Mouse (Mus musculus): ENCODE measurements around the gene Inpp5d.

Inpp5d gene

GRCm38 (mm10) chr1:87699890-87700448 is 79.9 kb downstream of the Inpp5d start:
- no peak for DNase-seq (ENCODE audit: low read depth, low spot score)

DNA sequence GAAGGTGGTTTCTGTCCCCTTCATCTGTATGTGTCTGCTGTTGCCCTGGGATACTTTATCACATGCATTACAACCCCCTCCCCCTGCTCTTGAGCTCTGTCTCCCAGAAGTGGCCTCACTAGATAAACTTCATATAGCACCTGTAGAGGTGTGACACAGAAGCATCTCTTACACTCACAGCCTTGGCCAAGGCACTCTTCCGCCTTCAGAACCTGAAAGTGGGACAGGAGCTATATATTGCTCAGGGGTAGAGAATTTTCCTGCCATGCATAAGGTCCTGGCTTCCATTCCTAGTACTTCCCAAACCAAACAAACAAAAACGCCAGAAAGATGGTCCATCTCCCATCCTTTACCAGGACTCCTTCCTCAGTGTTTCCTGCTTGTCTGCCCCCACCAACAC is 84.1 kb downstream of the Inpp5d start:
- no peak for DNase-seq (ENCODE audit: low read depth, low spot score)

DNA sequence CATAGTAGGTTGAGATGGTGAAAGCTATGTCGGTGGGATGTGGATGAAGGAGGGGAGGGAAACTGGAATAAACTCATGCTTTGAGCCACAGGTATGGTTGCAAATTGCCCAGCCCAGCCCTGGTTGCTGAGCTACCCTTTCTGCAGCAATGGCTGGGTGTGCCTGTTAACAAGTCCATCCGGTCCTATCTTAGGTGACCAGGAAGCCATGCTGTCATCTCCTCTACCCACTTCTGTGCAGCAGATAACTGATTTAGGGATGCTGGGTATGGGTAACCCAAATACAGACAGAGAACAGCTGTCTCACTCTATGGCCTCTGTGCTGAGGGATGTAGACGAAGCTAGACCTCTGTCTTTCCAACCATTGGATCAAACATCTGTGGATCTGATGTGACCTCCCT is 86.2 kb downstream of the Inpp5d start:
- no peak for DNase-seq (ENCODE audit: low read depth, low spot score)

DNA sequence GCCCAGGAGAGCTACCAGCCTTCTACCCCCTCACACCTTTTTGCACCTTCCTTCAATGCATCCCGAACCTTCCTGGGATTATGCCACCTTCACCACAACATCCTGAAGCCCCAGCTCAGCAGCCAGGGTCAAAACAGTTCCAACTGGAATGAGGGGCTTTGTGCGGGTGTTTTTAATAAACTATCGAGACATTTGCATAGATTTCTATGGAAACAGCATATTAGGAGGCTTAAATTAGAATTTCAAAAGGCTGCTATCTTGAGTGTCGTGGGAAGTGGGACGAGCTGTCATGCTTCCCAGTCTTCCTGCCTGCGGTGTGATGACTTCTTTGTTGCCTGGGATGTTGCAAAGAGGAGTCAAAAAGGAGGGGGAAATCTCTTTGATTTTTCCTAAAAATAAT is 88.9 kb downstream of the Inpp5d start:
- DNase-seq (ENCODE audit: low read depth, low spot score) = no peak

DNA sequence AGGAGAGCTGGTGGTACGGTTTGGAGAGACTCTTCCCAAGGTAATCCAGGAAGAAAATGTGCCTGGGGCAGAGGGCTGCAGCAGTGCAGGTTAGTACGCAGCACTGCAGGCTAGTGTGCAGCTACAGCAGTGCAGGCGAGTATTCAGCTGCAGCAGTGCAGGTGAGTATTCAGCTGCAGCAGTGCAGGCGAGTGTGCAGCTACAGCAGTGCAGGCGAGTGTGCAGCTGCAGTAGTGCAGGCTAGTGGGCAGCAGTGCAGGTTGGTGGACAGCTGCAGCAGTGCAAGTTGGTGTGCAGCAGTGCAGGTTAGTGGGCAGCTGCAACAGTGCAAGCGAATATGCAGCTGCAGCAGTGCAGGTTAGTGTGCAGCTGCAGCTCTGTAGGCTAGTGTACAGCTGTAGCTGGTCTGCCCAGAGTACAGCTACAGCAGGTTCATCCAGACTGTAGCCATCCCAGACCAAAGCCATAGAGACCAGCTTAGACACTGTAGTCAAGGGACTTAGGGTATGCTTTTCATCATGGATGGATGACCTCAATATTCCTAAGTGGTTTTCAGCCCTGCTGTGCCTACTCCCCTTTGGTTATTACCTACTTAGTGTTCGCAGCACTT is 89.7 kb downstream of the Inpp5d start:
- DNase-seq (ENCODE audit: low read depth, low spot score) = no peak

DNA sequence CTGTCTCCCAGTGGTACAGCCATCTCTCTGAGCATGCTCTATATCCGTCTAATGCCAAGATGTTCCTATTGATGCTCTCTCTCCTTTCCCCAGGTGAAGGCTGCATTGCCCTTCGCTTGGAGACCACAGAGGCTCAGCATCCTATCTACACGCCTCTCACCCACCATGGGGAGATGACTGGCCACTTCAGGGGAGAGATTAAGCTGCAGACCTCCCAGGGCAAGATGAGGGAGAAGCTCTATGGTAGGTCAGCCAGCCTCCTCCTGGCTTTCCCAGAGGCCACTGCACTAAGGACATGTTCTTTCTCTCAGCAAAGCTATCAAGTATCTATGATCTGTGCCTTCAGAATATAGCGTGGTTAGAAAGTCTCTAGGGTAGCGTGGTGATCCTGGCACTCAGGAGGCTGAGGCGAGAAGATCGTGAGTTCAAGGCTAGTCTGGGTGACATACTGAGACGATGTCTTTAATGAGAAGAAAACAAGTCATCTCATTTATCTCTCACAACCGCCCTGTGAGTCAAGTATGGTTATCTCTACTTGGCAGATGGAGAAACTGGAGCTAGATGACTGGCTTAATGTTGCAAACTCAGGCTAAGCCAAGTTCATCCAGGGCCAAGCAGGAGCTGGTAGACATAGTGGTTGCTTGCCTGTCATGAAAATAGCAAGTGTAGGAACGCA is 92.0 kb downstream of the Inpp5d start:
- DNase-seq (ENCODE audit: low read depth, low spot score) = no peak

DNA sequence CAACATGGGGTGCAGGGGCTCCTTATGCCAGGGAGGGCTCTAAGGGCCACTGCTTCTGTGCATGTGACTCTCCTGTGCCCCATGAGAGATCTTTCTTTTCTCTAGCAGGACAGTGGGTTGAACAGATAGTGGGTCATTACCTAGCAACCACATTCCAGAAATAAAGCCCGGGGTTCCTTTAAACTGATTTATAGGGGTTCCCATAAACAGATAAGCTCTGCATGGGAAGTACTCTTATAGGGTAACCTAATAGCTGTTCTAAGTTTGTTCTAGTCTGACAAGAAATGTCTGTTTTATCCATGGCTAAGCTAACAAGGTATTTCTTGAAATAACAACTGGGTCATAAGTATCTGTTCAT is 92.5 kb downstream of the Inpp5d start:
- DNase-seq (ENCODE audit: low read depth, low spot score) = no peak

- DNase-seq (ENCODE audit: low read depth, low spot score) = no peak
Measured at GRCm38 (mm10) chr1:87721382-87721781, 101.3 kb downstream of the Inpp5d start.

GRCm38 (mm10) chr1:87722081-87722480 is 102.0 kb downstream of the Inpp5d start:
- DNase-seq (ENCODE audit: low read depth, low spot score) = no peak

- DNase-seq (ENCODE audit: low read depth, low spot score) = no peak
Measured at GRCm38 (mm10) chr1:87723351-87723750, 103.2 kb downstream of the Inpp5d start.

GRCm38 (mm10) chr1:87729070-87729469 is 109.0 kb downstream of the Inpp5d start:
- no peak for DNase-seq (ENCODE audit: low read depth, low spot score)

DNA sequence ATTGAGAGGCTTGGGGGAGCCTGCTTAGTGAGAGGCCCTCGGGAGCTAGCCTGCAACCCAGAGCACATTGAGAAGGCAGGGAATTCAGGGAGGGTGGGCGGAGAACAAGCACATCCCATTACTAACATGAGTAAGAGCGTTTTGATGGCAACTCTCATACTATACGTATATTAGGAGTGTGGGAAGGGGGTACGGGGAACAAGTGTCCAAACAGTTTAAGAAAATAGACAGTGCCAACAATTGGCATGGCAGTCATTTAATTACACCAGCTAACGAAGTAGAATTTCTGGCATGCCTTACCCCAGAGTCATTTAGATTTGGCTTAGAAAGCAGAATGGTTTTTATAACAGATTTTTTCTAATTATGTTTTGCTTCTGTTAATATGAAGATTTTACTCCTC is 109.7 kb downstream of the Inpp5d start:
- no peak for DNase-seq (ENCODE audit: low read depth, low spot score)

DNA sequence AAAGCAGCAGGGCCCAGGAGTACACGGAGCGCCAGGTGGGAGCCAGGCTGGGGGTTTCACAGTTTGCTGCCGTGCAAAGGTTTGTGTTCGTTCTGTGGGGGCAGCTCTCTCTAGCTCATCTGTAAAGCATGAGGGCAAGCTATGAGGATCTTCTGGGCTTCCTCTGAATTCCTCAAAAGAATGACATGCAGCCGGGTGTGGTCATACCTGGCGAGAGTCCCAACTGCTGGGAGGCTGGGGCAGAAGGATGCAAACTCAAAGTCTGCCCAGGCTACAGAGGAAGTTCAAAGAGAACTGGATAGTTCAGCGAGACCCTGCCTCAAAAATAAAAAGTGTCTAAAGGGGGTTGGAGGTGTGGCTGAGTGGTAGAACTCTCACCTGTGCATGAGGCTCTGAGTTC is 110.2 kb downstream of the Inpp5d start:
- DNase-seq (ENCODE audit: low read depth, low spot score) = no peak

DNA sequence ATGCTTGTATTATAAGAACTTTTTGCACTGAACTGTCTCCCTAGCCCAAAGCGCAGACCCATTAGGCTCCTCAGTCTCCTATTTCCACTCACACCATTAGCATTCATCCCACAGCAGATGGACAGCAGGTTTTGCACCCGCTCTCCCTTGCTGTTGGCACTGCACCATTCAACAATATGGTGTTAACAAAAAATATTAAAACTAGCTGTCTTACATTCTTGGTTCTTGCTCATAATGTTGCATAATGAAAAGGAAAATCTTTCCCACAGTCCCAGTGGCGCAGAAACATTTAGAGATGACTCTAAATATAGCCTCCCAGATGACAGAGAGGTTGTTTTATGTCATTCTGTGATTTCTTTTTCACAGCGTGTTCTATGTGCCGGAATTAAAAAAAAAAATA is 113.1 kb downstream of the Inpp5d start:
- DNase-seq (ENCODE audit: low read depth, low spot score) = no peak

DNA sequence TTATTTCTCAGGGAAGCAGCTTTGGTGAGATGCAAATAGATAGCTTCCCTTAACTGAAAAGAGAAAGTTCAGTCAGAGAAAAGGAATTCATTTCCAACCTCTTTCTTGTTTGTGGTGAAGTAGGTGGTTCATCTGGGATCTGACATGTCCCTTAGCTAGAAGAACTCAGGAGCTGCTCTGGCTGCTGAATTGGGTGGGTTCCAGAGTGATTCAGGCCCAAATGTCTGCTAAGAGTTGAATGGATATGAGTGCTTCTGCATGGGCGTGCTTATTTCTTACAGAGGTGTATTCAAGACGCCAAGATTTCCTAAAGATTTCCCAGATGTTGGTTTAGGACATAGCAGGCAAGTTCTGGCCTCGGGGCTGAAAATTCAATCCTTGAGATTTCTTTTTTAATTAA is 114.0 kb downstream of the Inpp5d start:
- DNase-seq (ENCODE audit: low read depth, low spot score) = no peak

DNA sequence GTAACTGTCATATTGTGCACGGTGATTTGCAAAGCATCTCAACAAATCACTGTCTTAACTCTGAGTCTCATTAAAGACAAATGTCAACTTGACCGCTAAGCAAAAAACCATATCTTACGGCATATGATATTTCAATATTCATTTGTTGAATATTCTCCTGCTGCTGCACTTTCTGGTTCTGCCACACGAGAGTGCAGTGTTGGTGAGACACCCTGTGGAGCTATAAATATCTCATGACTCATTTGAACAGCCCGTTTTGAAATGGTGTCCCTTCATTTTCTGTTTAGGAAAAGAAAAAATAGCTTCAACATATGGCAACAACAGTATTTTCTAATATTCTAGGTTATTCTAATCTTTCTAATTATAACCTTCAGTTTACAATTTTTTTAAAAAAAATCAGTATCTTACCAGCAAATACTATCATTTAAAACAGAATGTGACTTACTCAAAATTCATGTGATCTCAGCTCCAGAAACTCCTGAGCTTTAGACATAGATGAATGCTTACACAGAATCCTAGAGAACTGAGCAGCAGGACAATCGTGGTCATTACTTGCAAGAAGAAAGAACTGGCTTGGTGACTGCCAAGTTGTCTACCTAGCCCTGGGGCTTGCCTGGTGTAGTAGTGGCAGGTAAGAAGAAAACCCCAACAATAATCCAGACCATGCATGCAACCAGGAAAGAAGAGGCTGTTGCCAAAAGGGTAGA is 120.6 kb downstream of the Inpp5d start:
- no peak for DNase-seq (ENCODE audit: low read depth, low spot score)

GRCm38 (mm10) chr1:87749360-87749973 is 129.4 kb downstream of the Inpp5d start:
- DNase-seq (ENCODE audit: low read depth, low spot score) = no peak

DNA sequence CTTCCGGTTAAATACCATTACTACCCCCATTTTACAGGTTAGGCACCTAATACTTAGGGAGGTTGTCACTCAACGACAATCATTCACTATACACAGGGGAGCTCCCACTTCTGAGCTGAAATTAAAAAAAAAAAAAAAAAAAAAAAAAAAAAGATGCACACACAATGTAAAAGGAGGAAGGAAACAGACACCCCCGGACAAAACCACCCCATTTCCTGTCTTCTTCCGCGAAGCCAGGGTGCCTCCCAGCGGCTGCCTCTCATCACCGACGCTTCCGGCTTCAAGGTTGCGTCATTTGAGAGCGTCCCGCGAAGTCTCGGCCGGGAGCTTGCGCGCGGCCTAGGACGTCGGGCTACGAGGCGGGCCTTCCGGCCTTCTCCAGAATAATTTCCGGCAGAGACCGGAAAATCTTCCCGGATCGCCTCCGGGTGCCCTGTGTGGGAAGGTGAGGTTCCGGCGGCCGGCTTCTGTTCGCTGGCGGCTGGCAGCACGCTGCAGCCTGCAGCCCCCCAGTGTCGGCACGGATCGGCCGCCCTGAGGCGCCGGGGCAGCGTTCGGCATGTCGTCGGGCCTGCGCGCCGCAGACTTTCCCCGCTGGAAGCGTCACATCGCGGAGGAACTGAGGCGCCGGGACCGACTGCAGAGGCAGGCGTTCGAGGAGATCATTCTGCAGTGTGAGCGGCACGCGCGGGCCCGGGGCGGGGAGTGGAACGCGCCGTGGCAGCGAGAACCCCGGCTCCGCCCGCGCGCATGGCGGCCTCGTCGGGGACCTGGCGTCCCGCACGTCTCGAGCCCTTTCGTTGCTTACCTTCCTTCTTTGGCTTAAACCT is 135.7 kb downstream of the Inpp5d start, which contains the start of gene Atg16l1:
Gene Atg16l1 (plus strand): TSS at position 230 of the 830 bp plus-strand sequence.
- peak; percentile 98 for DNase-seq (ENCODE audit: low read depth, low spot score)

DNA sequence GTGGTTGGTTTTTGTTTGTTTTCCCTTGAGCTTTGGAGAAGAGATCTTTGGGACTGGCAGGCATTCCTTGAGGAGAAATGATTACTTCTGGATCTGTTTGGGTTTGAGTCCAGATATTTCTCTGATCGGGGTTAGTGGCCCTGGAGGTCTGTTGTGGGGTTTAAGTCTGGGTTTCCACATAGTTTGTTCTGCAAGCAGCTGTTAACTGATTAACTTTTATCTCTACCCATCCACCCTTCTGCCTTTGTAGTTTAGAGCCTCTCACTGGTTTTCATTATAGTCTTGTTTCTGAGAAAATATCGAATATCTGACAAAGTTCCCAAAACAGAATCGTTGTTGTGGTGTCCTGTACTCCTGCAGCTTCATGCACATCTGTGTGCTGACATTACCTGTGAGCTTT is 143.7 kb downstream of the Inpp5d start:
- no peak for DNase-seq (ENCODE audit: low read depth, low spot score)

- DNase-seq (ENCODE audit: low read depth, low spot score) = peak; percentile 30
Measured at GRCm38 (mm10) chr1:87765741-87766140, 145.6 kb downstream of the Inpp5d start.

DNA sequence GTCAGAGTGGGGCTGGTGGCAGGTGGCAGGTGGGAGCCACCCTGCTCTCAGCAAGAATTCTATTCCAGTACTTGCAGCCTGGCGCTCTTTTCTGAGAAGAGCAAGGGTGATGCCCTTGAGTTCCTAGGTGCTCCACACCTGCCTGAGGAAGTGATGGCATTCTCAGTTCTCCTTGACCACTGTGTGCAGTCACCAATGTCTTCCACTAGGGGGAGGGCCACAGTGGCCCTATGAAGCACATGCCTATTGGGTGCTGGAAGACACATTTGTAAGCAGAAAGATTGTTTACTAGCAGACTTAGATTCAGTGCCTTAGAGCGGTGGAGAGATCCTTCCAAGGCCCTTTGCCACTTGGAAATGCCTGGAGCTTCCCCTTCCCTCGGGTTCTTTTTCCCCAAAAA is 146.1 kb downstream of the Inpp5d start:
- DNase-seq (ENCODE audit: low read depth, low spot score) = peak; percentile 61
